Mouse (Mus musculus) gonadal fat pad, adult 2 months (tissue): Measurements from ENCODE around the gene Oprm1. TPM values are rescaled to one million over a fixed set of nuclear protein-coding genes. Genes with fewer than 3 reads are reported as not detected.

ENCODE experiments used
- DNase-seq: peaks from one replicate; pipeline ENCODE4 v3.0.0-alpha.2; 2012; ENCODE audit warnings: low read depth
- polyA plus RNA-seq: library from polyadenylated mRNA; depleted of rRNA; stranded (reverse); fragments of >200 nt; gene quantifications from 2 replicates; pipeline ENCODE4 v1.2.3, GENCODE M21; 2012

The Oprm1 gene
- polyA plus RNA-seq, 1 experiment, result 0.20 TPM

DNA sequence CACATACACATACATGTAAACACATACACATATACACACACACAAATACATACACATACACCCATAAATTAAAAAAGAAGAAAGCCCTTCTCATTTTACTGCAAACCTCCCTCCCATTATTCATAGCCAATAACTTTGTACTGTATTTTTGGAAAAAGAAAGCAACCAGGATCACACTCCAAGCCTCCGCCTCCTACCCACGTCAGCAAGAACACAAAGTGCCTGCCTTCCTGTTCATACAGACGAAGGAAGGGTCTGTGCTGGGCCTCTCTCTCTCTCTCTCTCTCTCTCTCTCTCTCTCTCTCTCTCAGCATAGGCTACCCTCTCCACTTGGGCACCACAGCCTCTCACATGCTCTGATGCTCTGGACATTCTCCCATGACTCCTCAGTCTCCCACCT is 137.5 kb downstream of the Oprm1 start:
- no peak for DNase-seq

DNA sequence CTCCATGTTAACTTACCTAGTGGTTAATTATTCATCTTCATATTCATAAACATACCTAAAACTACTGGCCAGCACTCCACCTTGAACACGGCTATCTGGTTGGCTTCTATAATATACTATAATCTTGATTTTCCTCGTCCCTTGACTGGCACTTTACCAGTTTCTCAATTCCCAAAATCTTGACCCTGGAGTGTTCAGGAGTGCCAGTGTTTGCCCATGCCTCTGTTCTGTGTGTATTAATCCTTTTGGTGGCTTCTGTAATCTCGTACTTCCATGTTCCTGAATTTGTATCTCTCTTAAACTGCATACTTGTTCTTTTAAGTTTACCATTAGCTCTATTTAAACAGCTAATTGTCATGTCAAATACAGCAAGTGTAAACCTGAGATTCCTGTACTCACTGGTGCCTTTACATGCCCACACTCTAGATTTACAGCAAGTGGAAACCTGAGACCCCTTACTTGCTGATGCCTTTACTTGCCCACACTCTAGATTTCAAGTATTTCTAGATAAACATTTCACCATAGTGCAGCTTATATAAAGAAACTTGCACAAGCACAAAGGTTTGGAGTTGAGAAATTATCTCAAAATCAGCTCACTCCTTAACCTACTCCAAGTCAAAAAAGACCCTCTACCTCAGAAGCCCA is 138.5 kb downstream of the Oprm1 start:
- no peak for DNase-seq

DNA sequence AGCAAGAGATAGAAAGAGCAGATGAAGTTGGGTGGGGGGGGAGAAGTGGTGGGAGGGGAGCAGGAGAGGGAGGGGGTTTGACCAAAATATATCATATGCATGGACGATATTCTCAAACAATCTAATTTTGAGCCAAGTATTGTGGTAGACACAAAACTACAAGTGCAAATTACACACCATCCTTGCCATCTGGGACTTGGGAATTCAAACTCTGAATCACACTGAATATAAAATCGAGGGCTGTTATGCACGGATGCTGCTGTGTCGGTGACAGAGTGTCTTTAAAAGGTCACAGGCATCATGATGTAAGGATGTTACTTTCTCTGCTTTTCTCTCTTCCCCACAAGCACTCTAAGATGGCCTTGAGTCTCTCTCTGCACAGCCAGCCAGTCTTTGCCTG is 141.8 kb downstream of the Oprm1 start:
- no peak for DNase-seq

DNA sequence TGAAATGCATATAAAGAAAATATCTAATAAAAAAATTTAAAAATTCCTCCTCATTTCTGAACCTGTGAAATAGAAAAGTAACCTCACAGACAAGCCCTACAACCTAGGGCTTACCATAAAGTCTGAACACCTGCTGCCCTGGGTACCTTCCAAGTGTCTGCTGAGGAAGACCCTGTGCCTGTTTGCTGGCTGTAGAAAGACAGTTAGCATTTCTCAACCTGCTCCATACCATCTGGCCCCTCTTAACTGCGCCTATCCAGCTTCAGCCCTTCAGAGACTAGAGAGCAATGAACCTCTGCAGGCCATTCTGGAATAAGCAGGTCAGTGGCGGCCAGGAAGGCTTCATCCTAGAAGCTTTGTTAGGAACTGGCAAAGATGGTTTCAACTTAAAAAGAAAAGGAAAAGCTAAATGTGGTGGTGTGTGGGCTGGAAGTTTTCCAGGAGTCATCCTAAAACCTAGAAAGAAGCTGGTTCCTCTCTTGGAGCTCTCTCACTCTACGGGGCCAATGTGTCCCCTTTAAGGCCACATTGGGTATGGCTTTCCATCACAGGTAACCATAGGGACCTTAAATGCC is 143.6 kb downstream of the Oprm1 start:
- DNase-seq, result no peak

DNA sequence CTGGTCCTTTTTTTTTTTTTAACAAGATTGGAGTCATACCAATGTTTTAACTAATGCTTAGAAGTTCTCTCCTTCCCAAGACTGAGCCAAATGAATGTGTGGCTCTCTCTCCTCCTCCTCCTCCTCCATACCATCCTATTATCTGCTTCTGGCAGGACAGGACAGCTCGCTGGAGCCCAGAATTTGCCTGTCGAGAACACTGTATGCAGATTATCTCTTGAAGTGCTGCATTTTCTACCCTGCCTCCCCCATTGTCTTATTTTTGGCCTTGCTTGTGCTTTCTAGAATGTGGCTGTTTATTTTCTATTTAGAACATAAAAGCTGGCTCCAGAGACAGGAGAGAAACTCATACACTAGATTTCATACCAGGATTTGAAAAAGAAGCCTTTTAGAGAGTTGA is 151.5 kb downstream of the Oprm1 start:
- no peak for DNase-seq

GRCm38 (mm10) chr10:6915991-6916390 is 157.7 kb downstream of the Oprm1 start:
- no peak for DNase-seq

- DNase-seq, result no peak
These were observed 158.4 kb downstream of the Oprm1 start for GRCm38 (mm10) chr10:6916545-6917257.

- no peak for DNase-seq
These were observed 168.4 kb downstream of the Oprm1 start for GRCm38 (mm10) chr10:6926724-6927123.

DNA sequence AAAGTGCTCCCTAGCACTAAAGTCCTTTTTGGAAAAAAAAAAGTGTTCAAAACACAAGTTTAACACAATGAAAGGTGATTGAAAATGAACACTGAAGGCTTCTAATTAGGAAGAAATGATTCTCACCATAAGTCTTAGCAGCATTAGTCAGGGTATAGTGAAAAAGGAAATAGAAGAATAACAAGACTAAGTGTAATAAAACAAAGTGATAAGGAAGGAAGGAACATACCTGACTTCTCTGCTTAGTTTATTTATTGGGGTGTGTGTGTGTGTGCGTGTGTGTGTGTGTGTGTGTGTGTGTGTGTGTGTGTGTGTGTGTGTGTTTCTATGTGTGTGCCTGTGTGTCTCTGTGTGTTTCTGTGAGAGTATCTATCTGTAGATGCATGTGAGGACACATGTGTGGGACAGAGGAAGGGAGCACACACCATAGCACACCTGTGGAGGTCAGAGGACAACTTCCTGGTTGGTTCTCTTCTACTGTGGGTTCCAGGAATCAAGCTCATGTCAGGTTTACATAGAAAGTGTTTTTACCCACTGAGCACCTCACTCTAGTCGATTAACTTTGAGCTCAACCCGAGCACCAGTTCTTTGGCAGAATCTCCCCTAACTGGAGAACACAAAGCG is 169.4 kb downstream of the Oprm1 start:
- DNase-seq, result no peak

GRCm38 (mm10) chr10:6928905-6929304 is 170.6 kb downstream of the Oprm1 start:
- no peak for DNase-seq

DNA sequence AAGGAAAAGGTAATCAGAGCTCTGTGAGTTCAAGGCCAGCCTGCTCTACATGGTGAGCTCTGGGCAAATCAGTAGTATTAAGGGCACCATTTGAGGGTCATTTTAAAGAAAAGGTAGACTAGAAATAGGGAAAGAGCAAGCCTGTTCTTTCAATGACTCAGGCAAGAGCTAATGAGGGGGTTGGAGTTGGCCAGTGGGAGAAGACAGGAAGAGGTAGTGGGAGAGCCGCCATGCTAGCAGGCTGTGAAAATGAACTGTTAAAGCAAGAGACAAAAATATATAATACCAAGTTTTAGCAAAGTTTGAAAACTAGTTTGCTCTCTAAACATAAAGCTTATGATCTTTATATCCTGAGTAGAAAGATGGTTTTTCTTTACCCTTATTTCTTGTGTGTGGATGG is 172.1 kb downstream of the Oprm1 start:
- DNase-seq, result no peak

- no peak for DNase-seq
These were observed 172.6 kb downstream of the Oprm1 start for GRCm38 (mm10) chr10:6930889-6931288.

- DNase-seq, result no peak
These were observed 176.5 kb downstream of the Oprm1 start for GRCm38 (mm10) chr10:6934776-6935175.

DNA sequence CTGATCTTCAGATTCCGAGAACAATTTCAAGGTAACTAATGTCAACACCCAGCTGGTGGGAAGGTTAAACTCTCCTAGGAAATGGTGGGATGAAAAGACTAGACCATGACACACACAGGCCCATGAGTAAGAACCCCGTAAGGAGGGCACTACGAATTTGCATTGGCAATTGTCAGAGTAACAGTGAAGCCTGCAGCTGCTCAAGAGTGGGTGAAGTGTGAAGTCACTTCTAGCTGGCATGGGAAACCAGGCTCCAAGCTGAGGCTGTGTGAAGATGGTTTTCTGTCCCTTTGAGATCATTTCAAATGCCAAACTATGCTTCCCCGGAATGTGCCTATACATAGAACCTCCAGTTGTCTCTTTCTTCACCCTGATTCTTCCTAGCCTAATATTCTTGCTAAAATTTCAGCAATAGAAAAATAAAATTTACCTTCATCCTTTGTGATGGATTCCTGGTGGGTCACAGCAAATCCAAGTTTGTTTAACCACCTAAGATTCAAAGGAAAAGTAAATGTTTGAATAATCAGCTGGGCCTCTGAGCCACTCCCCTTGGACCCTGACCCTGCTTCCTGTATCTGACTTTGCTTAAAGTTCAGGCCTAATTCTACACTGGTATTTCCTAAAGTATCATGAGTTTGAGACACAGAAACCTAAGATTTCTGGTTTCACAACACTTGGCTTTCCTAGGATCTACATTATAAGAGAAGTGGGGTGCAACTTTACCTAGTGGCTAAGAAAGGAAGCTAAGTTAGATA is 178.5 kb downstream of the Oprm1 start:
- DNase-seq, result no peak

DNA sequence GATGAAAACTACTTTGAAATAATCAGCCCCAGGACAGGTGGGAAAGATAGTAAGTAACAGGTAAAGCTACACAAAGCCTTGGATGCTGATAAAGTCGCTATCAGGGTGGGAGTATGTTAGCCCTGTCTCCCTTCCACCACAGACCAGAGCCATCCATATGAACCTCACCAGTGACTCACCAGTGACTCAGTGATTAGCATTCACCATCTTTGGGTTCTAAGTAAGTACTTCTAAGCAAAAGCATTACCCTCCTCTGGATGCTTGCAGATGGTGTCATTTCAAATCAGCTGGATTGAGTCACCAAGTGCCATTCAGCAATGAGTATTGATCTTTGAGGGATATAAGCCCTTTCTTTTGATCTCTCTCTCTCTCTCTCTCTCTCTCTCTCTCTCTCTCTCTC is 194.8 kb downstream of the Oprm1 start:
- no peak for DNase-seq

DNA sequence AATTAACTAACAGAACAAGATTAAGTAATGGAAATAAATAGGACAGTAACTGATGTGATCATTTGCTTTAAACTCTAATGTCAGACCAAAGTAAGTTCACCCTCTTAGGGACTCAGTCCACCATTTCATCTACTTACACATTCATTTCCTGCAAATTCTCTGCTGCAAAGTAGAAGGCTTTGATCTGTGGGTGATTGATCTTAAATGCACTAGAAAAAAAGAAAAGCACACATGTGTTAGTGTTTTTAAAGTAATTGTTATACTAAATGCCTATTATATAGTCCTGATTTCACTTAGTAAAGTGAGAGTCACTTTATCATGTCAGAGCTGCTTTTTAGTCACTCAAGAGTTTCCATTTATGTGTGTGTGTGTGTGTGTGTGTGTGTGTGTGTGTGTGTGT is 196.2 kb downstream of the Oprm1 start:
- no peak for DNase-seq

GRCm38 (mm10) chr10:6956357-6956756 is 198.1 kb downstream of the Oprm1 start:
- DNase-seq, result no peak

DNA sequence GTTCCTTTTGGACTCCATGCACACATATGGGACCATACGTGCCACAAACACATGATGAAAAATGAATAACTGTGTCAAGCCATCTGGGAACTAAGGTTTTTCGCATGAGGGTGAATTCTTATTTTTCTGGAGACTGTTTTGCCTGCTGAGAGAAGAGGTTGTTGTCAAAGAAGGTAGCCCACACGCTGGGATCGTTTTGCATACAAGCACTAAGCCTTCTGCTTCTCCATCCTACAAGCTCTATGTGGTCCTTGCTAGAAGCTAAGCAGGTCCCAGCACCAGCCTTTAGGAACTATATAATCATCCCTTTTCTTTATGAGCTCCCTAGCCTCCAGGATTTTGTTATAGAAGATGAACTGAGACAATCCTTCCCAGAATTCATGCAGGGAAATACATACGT is 200.5 kb downstream of the Oprm1 start:
- no peak for DNase-seq

DNA sequence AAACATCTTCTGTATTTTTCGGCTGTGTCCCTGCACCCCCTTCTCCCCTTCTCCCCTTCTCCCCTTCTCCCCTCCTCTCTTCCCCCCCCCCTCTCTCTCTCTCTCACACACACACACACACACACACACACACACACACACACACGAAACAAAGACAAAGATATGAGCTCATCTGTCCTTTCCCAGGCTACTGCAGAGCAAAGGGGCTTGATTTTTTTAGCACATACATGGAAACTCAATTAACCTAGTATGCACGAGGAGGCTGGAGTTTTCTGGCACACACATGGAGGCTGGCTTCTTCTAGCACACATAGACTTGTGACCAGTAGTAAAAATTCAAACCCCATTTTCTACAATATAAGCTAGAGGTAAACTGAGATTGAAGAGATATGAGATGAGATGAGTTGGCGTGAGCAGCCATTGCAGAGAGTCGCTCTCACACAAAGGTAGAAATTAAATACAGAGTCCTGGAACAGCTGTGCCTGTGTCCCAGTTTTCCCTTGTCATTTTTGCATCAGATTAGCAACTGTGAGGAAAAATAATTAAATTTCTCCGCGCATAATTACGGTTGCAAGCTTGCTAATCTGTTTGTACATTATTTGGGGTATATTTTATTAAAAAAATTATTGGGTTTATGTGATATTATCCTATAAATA is 209.4 kb downstream of the Oprm1 start:
- DNase-seq, result no peak

- DNase-seq, result no peak
These were observed 210.0 kb downstream of the Oprm1 start for GRCm38 (mm10) chr10:6968334-6968733.

DNA sequence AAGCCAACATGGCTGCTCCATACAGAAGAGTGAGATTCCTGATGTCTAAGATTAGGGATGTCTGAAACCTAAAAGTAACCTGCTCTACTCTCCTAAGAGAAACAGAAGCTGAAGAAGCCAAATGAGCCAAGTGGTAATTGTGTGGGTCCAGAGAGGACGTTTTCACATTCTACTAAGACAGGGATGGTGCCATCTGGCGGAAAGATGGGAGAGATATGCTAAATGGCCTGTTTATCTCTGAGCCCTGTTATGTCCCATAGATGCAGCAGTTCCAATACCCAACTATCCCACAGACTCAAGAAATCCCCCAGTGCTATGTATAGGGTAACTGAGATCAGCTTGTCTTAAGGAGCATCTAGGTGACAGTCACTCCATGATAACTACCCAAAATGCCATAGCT is 219.5 kb downstream of the Oprm1 start:
- DNase-seq, result no peak

DNA sequence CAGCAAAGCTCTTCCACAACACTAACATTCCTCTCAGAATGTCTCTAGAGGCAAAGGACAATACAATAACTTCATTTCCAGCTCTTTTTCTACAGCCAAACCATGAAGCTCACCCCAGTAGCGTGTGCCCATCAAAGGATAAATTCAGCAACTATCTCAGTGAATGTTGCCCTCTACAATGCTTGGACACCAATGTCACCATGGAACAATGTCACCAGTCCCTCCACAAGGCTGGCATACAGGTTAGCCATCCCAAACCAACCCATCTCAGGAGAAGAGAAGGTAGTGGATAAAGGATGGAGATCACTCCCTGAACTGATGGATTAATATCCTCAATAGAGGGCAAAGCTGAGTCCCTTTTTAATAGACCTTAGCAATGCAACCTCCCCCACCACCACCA is 220.4 kb downstream of the Oprm1 start:
- DNase-seq, result no peak
